Mouse (Mus musculus): Measurements from ENCODE around the gene Nsg2.

GRCm38 (mm10) chr11:32039656-32040055, 39.4 kb downstream of the Nsg2 start:
- no peak for TF ChIP-seq CTCF (conservative IDR thresholded peaks at IDR 0.05; ENCODE audit: low read length)
- TF ChIP-seq POU5F1 (IDR thresholded peaks at IDR 0.05; ENCODE audit: borderline replicate concordance, low read length), result no peak
- TF ChIP-seq NANOG (IDR thresholded peaks at IDR 0.05; ENCODE audit: borderline replicate concordance, low read length), result no peak

Data from E14TG2a.4 (cell line).